10 mouse cellular contexts compared by ENCODE assay signal in the genomic region with DNA sequence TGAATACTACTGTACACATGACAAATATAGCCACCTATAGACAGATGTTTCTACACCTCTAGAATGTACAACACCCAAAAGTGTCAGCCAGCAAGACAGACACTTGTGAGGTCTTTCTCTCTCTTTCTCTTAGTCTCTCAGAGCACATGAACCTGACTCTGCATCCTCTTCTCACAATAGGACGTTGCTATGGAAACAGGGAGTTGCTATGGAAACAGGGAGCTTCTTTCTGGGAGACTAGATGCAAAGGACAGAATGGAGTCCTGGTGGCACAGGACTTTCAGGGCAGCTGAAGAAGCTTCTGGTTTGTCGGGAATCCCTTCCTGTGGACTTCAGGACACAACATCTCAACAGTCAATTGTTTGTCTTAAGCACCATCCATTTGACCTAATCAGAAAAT.
DNase-seq lines count a peak whose midpoint lies in the region; ATAC-seq and TF ChIP-seq lines count a peak whose summit lies in the region.
"Had no signal": no experiment of that assay in that cellular context is flagged by ENCODE, and none has a peak within 500 bp of the region (broad histone marks: within the 10 kb centered on the region; RNA-seq: fewer than 3 reads in every experiment).

No protein-coding gene starts in this region.

- TF ChIP-seq POLR2A in brain, embryonic 14.5 days (IDR thresholded peaks at IDR 0.05; ENCODE audit: borderline replicate concordance, extremely low read depth, insufficient read depth, insufficient read length, poor library complexity, severe bottlenecking) = no peak

- no peak overlapping the region for H3K4me2 ChIP-seq in forebrain, embryonic 13.5 days
- no peak overlapping the region for H3K4me2 ChIP-seq in neural tube, embryonic 15.5 days

- no peak overlapping the region for H3K9ac ChIP-seq in forebrain, embryonic 13.5 days
- no peak overlapping the region for H3K9ac ChIP-seq in neural tube, embryonic 15.5 days (replicated peaks)
- H3K9ac ChIP-seq: liver, embryonic 14.5 days had no signal

- WGBS in forebrain, embryonic 13.5 days = 12% methylated on average over 2 of the region's 2 CpGs
- WGBS in neural tube, embryonic 15.5 days = 22% methylated on average over 2 of the region's 2 CpGs

- no peaks in the 10 kb centered on the region for H3K27me3 ChIP-seq in forebrain, embryonic 13.5 days
- no peaks in the 10 kb centered on the region for H3K27me3 ChIP-seq in neural tube, embryonic 15.5 days (replicated peaks)

- no peak for TF ChIP-seq CTCF in brain, embryonic 14.5 days (IDR thresholded peaks at IDR 0.05; ENCODE audit: borderline replicate concordance, extremely low read depth, insufficient read depth, insufficient read length)

- DNase-seq in brain, embryonic 14.5 days (ENCODE audit: low read depth) = peak; percentile 96
- DNase-seq in left cerebral cortex, adult 11 months (ENCODE audit: low spot score) = peak; percentile 19
- DNase-seq in lung, postnatal 10 days = no peak
- no peak for DNase-seq in kidney, adult 18-20 months
- DNase-seq in heart, postnatal 10 days = no peak

- no peaks in the 10 kb centered on the region for H3K36me3 ChIP-seq in forebrain, embryonic 13.5 days (ENCODE audit: poor library complexity, severe bottlenecking)
- H3K36me3 ChIP-seq in neural tube, embryonic 15.5 days = no peaks in the 10 kb centered on the region

- no peak overlapping the region for H3K27ac ChIP-seq in forebrain, embryonic 13.5 days
- H3K27ac ChIP-seq in neural tube, embryonic 15.5 days (replicated peaks) = 0 out of 2 replicates have a peak overlapping the region, but pooled peaks have one; percentile 15
- H3K27ac ChIP-seq: liver, embryonic 14.5 days had no signal

- H3K4me3 ChIP-seq in forebrain, embryonic 13.5 days = no peak overlapping the region
- H3K4me3 ChIP-seq in neural tube, embryonic 15.5 days (replicated peaks) = no peak overlapping the region
- H3K4me3 ChIP-seq: erythroblast, embryonic 14.5 days had no signal

- intact Hi-C loops in heart, postnatal 10 days (cut with DNase I) = loop anchor here (5.0 kb wide), 1 partner anchor 92 kb away; no protein-coding TSS in a partner anchor

- ATAC-seq in forebrain, embryonic 13.5 days = peak; percentile 66
- peak; percentile 79 for ATAC-seq in neural tube, embryonic 15.5 days (ENCODE audit: low FRiP score)
- no peak for ATAC-seq in inflammation-experienced regulatory T-cells, adult 6 months

- H3K4me1 ChIP-seq in forebrain, embryonic 13.5 days = peaks cover 6% of the 10 kb centered on the region; the same call in 1 of the 2 replicates
- 0 out of 2 replicates have a peak, but pooled peaks cover 4% of the 10 kb centered on the region for H3K4me1 ChIP-seq in neural tube, embryonic 15.5 days

- H3K9me3 ChIP-seq in forebrain, embryonic 13.5 days (replicated peaks) = no peaks in the 10 kb centered on the region
- H3K9me3 ChIP-seq in neural tube, embryonic 15.5 days (replicated peaks) = no peaks in the 10 kb centered on the region

Comparison
In these comparisons a context has a peak if more than half of its experiments do, and no peak if none do; other contexts are left out.
1. DNase-seq: peak in brain, embryonic 14.5 days (single experiment) and left cerebral cortex, adult 11 months (single experiment); none in lung, postnatal 10 days (single experiment), kidney, adult 18-20 months (single experiment) and heart, postnatal 10 days (0 of 2).